Mouse (Mus musculus): ENCODE results near the gene Omd. TPM values are rescaled to one million over a fixed set of nuclear protein-coding genes. Genes with fewer than 3 reads are reported as not detected.
"Not testable (repeated sequence)": the region's sequence is repeated elsewhere in the genome, so short reads cannot be mapped to it uniquely, and the experiment has no call there.

Gene Omd
- under 1 TPM; 0.66 to 0.85 TPM for total RNA-seq (2021)
- long read RNA-seq, partial matches to known transcripts, result 0 of 1 reads
- long read RNA-seq, other reads (novel, unspliced or antisense), result 0 of 1 reads

DNA sequence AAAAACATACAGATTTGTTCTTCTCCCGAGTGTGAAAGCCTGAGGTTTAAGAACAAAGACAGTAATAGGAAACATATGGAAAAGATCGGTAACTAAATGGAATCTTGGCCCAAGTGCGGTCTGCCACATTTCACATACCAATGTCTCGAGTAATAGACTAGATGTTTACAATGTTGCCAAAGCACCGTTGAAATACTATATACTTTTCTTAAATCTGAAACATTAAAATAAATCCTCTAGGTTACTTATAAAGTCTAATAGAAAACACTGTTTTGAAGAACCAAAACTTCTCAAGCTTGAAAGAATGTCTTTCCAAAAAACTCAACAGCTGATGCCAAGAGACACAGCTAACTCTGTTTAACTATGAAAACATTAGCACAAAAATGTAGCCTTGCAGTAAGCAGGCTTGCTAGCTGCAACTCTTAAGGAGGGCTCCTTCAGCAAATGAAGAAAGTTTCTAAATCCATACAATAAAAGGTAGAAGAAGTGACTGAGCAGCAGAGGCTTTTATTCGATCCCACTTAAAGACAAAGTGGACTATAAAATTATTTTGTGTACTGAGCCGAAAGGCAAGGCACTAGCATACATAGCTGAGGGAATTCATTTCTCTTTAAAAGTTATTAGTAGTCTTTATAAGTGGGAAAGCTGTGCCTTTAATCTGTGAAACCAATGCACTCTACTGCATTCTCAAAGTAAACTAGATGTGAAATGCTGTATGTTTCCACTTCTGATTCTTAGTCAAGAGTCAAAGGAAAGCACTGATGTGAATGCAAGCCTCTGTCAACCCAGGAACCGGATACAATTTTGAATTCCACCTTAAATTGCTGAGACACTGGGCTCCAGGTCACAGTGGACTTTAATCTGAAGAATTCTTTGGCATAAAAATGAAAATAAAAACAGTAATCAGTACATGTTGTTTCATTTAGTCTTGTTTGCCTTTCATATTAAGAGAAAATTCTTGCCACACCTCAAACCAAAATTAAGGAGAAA lies at the start of gene Omd:
TSS of gene Omd (plus strand) at position 922 of the 990 bp plus-strand sequence.
- DNase-seq (ENCODE audit: low spot score in 2 of 2), result no peak

DNA sequence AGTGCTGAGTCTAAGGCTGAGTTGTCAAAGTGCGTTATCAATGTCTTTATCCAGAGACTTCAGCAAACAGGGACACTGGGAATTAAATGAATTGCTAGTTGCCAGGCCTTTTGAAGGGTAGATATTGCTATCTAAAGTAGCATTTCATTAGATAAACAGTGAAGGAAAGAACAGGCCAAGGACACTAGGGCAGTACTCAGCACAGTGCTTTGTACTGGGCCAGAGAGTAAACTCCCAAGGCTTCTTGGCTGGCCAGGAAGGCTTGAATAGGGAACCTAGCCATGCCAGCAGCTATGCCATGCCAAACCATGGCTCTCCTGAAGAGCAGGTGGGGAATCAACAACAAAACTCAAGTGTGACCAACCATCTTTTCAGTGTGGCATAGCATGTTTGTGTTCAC lies 45.3 kb upstream of the Omd start:
- DNase-seq (ENCODE audit: low spot score in 2 of 2), result no peak

DNA sequence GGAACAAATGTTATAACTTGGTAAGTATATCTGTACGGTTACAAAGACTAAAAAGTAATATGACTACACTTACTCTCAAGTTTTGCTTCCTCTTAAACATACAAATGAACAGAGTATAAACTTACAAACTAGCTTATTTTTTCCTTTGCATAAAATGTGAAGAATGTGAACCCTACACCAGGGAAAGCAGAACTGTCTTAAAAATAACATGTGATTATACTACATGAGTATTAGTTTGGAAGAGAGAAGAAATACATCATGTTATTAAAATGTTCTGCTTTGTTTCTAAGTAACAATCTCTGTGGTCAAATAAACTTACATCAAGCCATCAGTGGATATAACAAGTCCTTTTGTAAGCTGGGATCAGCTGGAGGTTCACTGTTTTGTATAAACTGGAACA lies 43.6 kb upstream of the Omd start:
- DNase-seq (ENCODE audit: low spot score in 2 of 2), result no peak

DNA sequence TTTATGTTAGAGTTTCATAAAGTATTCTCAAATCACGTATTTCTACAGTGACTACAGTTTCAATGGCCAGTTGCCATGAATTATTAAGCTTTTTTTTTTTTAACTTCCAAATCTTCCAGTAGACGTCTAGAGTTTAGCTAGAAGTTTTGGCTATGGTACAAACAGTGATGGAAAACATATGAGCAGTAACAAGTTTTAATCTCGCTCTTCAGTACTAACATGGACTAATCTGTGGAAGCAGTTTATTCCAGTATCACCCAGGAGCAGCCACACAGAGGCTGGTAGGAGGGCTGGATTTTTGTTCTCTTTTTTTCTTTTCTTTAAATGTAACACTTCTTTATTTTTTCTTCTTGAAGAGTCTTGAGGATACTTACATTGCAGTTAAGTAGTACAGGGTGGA lies 38.0 kb upstream of the Omd start, which contains the start of gene Aspn:
TSS of gene Aspn (plus strand) at position 165 of the 400 bp plus-strand sequence.
- no peak for DNase-seq (ENCODE audit: low spot score in 2 of 2)

DNA sequence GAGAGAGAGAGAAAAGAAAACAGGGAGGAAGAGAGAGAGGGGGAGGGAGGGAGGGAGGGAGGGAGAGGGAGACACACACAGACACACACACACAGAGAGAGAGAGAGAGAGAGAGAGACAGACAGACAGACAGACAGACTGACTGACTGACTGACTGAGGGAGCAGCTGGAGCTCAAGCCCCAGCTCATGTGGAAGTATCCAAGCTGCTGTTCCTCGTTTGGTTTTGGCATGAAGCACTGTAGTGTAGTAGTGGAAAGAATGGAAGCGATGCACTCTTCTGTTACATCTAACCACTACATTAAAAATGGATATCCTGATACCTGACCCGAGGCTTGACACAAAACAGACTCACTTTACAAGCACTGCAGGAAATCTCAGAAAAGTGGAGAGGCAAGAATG lies 36.6 kb upstream of the Omd start:
- DNase-seq (ENCODE audit: low spot score in 2 of 2), result no peak

DNA sequence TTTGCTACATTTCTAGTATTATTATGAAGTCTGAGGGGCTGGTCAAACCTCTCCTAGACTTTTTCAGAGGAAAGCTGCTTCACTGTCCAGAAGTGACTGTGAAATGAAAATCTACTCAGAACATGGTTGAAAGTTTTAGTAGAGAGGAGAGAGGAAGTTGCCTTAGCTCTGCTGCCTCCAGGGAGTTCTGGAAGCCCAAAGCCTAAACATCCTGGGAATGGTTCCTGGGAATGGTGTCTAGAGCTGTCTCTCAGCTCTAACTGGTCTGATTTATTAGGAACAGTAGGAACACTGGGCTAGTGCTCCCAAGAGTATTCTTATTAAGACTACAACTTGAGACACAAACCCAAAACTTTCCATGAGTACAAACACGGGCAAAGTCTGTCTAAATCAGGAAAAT lies 35.7 kb upstream of the Omd start:
- no peak for DNase-seq (ENCODE audit: low spot score in 2 of 2)

DNA sequence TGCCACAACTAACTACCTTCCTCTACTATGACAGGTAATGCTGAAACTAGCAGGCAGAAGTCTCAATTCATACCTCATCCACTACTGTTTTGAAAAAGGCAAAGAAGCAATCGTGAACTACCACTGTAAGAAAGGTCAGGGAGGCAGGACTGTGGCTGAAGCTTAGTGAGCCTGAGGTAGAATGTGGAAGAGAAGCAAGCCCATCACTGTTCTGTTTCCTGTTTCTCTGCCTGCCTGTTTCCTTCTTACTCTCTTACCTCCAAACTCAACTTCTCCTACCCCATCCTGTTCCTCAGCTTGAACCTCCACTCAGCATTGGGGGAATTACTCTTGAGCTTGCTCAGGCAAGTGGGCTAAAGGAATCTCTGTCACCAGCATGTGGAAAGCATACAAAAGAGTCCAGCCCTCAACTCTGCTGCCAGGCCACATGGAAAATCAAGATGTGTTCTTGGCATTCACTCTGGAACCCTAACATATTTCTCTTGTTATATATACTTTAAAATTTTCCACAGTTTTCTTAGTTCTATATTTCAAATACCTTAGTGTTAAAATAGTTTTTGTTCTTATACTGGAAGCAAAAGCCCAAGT lies 34.6 kb upstream of the Omd start:
- DNase-seq (ENCODE audit: low spot score in 2 of 2), result no peak

DNA sequence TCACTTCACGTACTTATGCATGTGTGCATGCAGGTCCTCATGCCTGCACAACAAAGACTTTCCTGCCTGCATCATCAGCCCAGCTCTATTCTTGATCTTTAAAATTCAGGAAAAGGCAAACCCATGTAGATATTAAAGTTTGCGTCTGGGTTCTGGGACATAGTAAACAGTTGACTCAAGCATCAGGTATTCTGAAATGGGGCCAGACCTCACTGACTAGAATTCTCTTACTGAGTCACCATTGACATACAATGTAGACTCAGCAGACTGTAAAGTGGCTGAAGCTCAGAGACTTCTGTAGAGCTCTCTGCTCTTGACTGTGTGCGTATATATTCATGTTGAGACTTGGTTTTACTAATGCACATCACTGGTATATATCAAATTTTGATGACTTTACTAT lies 32.6 kb upstream of the Omd start:
- DNase-seq (ENCODE audit: low spot score in 2 of 2), result no peak

DNA sequence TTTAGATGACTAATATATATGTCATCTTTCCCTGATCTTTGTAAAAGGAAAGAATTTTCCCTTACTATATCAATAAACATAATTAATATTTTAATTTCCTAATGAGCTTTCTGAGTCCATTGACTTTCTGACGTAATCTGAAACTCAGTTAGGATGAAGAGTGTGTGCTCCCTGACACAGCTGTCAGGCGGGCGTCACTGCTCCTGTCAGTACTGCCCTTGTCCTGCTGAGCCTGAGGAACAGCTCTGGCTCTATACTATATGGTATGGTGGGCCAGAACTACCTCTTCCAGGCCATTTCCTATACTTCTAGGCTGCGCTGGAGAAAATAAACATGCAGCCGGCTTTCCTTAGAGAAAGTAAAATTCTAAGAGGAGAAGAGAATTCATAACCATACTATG lies 27.7 kb upstream of the Omd start:
- no peak for DNase-seq (ENCODE audit: low spot score in 2 of 2)

DNA sequence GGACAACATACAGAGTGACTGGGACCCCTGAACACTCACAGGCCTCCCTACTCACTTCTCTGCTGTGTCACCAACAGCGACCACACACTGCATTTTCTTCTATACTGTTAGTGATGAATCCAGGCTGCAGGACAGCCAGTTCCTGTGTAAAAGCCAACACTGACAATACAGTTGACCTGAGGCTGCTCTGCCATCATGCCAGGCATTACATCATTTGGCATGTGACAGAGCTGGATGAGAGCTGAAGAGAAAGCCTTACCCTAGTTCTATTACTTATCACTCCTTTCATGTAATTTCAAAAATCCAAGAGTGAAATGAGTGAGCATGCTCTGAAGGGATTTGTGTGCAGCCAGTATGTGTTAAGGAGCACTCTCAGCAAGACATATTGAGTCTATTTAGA lies 26.1 kb upstream of the Omd start:
- DNase-seq (ENCODE audit: low spot score in 2 of 2), result no peak

DNA sequence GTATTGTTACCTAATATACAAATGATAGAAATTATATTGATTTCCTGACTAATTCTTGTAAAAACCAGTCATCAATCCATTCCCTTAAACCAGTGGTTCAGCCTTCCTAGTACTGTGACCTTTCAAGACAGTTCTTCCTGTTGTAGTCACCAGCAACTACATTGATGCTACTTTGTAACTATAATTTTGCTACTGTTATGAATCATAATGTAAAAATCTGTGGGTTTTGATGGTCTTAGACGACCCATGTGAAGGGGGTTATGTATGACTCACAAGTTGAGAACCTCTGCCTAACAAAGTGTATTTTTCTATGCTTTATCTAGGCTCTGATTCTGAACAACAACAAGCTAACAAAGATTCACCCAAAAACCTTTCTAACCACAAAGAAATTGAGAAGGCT lies 25.3 kb upstream of the Omd start:
- DNase-seq (ENCODE audit: low spot score in 2 of 2), result no peak

DNA sequence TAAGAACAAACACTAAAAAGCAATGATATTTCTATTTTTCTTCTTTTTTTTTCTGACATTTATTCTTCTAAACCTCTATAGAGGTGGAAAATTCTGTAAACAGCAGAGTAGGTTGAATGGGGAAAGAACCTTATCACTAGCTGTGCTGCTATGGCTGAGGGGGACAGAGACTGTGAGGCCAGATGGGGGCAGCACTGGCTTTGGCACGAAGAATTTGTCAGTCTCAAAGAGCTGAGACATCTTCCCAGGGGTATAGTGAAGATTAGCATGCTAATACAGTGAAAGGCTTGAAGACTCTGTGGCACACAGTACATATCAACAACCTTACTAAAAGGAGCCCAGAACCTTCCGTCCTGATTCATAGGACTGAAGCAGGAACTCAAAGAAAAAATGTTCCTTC lies 23.1 kb upstream of the Omd start:
- peak; percentile 9 to 23 for DNase-seq (ENCODE audit: low spot score in 2 of 2)

DNA sequence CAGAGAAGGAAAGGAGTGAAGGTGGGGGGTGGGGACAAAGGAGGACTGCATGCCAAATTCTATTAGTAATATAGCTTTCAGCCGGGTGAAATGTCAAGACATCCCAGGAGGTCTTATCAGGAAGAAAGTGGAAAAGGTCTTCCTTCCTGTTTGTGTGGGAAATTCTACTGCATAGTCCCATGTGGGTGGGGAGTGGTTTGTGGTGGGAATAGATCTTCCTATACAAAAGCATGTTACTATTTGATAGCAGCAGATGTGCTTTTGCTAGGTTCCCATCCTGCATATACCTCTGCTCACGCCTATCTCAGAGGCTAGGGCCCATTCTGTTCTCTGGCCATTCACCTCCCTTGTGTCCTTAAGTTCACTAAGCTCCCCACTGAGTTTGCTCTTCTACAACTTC lies 21.4 kb upstream of the Omd start:
- no peak for DNase-seq (ENCODE audit: low spot score in 2 of 2)

DNA sequence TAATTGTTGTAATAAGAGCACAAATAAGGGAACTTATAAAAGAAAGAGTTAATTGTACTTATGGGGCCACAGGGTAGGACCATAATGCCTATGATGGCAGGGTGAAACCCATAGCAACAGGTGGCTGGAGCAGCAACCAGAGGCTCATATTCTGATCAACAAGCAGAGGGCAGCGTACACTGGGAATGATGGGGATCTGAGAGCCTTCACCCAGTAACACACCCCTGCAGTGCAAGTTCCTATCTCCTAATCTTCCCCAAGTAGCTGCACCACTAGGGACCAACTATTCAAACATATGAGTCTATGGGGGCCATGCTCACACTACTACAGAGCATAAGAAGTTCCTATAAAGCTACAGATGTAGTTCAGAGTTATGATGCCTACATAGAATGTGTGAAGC lies 17.9 kb upstream of the Omd start:
- DNase-seq (ENCODE audit: low spot score in 2 of 2), result no peak

DNA sequence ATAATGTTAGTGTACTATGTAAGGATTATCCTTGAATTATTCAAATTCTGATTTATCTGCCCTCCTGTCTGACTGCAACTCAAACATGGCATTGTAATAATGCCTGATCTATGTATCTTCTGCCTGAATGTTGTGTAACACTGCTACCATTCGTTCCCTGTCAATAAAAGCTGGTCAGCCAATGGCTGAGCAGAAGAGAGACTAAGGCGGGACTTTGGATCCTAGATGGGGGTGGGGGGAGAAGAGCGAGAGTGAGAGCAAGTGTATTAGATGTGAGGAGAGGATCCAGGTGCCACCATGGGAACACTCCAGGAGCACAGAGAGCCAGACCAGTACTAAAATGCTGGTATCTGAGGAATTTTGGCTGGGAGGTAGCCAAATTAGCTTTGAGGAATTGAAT lies 11.9 kb upstream of the Omd start:
- no peak for DNase-seq (ENCODE audit: low spot score in 2 of 2)

DNA sequence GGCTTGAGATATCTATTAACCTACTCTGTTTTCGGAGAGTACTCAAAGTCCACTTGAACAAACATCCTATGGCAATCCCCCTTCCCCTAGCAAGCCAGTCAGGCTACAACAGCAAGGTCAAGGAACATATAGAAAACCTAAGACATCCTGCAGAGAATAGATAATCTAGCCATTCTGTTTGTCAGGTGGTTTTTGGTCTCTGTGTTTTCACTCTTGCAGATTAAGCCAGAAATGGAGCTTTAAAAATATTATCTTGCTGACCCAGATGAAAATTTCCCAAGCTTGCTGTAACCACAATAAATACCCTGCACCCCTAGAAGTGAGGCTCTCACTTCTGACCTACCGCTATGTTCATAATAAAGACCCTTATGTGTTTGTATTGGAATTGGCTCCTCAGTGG lies 10.8 kb upstream of the Omd start:
- DNase-seq (ENCODE audit: low spot score in 2 of 2), result no peak

DNA sequence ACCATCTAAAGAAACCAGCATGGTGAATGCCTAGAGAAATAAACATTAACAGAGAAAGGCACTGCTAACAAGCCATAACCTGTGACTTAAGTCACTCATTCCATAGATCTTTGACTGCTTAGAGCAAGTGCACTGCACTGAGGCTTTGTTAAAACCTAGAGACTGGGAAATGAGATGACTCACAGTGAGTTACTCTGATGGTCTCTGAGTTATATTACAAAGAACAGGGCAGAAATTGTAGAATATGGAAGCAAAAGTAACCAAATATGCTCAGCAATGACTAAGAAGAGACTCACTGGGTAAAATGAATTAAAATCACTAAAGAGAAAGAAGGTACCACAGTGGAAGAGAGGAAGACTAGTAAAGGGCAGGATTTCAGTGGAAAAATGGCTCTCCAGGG lies 1.6 kb downstream of the Omd start:
- no peak for DNase-seq (ENCODE audit: low spot score in 2 of 2)

DNA sequence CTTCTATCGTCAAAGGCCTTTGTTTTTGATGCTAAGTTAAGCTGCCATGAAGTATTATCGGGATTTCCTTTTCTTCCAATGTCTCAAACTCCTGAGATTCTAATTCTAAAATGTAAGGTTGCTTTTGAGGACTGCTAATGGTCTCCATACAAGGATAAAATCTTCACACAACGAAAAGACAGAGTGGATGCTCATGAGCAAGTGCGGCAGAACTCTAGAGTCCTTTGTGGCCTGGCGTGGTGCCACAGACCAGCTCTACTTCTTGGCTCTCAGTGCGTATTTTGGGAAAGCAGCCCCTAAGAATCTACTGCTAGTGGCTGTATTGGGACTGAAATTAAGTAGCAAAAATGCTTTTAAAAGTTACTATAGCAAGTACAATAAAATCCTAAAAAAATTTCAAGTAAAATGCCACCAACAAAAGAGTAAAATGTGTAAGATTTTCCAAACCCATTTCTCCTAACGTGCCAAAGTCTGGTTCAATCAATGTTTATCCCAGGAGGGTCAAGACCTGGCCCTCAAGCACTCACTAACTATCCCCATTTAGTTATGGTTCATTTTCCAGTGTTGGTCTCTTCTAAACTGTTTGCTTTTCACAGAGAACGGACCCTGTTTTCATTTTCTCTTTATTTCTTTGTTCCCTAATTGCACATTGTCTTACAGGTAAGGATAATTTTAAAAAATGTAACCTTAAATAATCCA lies 2.2 kb downstream of the Omd start:
- no peak for DNase-seq (ENCODE audit: low spot score in 2 of 2)

DNA sequence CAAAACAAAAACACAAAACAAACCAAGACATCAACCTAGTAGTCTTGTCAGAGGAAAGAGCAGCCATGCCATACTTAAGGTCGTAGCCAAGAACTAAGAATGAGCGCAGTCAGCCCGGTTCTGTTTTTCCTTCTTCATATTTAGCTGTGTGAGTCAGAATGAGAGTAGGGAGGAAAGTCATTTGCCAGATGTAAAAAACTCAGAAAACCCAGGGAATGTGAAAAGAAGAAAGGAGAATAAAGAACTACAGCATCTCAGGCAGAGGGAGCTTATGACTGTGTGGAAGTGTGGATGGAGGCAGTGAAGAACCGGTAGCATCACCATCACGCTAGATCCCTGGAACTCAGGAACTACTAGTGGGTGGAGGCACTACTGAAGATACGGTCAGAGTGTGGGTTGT lies 3.8 kb downstream of the Omd start:
- DNase-seq (ENCODE audit: low spot score in 2 of 2), result no peak

DNA sequence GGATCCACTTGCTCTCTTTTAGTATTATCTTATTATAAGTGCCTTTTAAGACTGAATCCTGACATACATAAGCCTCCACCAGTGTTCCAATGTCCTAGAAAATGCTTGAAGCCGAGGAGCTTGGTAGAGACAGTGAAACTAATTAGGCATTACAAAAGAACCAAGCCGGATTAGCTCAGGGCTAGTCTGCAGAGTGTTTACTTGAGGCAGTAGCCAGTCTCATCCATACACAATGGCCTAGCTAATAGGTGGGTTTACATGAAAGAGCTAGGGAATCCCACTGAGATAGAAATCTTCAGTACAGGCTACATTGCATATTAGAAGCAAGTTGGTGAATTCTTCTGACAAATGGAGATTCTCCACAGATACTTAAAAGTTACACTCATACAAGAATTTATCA lies 20.3 kb downstream of the Omd start:
- DNase-seq (ENCODE audit: low spot score in 2 of 2), result not testable (repeated sequence)

DNA sequence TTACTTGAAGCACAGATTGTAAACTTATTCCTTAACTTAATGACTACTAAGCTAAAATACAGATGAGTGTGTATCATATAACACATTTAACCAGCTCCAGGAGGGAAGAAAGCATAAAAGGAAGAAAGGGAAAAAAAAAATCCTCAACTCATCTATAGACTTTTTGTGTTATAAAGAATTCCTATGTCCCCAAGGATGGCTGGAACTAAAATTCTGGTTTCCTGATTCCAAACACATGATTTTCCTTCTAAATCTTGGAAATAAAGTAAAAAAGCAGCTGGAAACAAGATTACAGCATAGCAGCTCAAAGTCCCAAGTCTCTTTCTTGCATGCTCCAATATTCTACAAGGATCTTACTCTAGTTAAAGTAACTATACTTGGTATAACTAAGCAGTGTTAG lies 21.3 kb downstream of the Omd start:
- DNase-seq (ENCODE audit: low spot score in 2 of 2), result no peak

DNA sequence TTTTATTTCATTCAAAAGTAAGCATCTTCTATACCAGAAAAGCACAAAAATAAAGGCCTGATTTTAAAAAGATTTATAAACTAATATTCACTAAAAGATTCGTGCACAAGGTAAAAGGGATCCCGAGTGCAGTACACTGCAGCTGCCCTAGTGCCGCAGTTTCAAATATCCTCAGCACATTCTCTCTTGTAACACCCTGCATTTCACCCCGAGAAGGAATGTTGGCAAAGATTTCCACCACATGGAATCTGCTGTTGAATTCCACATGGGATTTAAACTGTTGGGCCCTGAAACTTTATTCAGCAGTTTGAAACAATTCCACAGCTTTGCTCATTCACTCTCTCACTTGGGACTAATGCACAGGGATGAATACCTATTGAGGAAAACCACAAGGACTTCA lies 25.5 kb downstream of the Omd start, which contains the start of gene Ogn:
TSS of gene Ogn (plus strand) at position 333 of the 400 bp plus-strand sequence.
- DNase-seq (ENCODE audit: low spot score in 2 of 2), result no peak
